Mouse (Mus musculus): ENCODE results near the gene Exoc3l4.

GRCm38 (mm10) chr12:111436640-111437039 is 19.8 kb downstream of the Exoc3l4 start:
- TF ChIP-seq CTCF (conservative IDR thresholded peaks at IDR 0.05; ENCODE audit: low read length) (no peak), POU5F1 (IDR thresholded peaks at IDR 0.05; ENCODE audit: borderline replicate concordance, low read length) (no peak)

Measured in E14TG2a.4 (cell line).